Mouse (Mus musculus) heart, adult 9 months (tissue): ENCODE results near the gene Map9.
"Not testable (repeated sequence)": the region's sequence is repeated elsewhere in the genome, so short reads cannot be mapped to it uniquely, and the experiment has no call there.

ENCODE experiments used
- DNase-seq, 2 experiments: peaks; one replicate each; pipeline ENCODE4 v3.0.0; 2022; ENCODE audit warnings: low spot score in 2 of 2

Gene Map9

GRCm38 (mm10) chr3:82407432-82407831, 49.6 kb downstream of the Map9 start:
- no peak for DNase-seq

DNA sequence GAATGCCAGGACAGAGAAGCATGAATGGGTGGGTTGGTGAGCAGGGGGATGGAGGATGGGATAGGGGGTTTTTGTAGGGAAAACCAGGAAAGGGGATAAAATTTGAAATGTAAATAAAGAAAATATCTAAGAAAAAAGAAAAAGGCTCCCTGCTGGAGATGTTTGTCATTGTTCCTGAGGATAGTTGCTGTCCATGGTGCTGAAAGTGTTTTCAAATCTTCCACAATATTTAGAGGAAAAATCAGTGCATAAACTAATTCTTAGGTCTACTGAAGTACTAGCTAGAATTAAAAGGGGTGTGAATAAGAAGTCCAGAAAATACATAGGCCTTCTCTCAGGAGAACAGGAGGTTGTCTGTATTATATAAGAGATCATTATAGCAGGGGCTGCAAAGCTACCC, 54.6 kb downstream of the Map9 start:
- DNase-seq = no peak

GRCm38 (mm10) chr3:82417958-82418357, 60.1 kb downstream of the Map9 start:
- no peak for DNase-seq

GRCm38 (mm10) chr3:82435351-82435750, 77.5 kb downstream of the Map9 start:
- DNase-seq = no peak

- no peak for DNase-seq
These were observed 83.1 kb downstream of the Map9 start for GRCm38 (mm10) chr3:82440976-82441375.

- not testable (repeated sequence) for DNase-seq
These were observed 83.8 kb downstream of the Map9 start for GRCm38 (mm10) chr3:82441601-82442000.
